Mouse (Mus musculus) neural tube, embryonic 15.5 days (tissue): ENCODE results near the gene Suz12. TPM values are rescaled to one million over a fixed set of nuclear protein-coding genes. Genes with fewer than 3 reads are reported as not detected.

ENCODE experiments used
- ATAC-seq: fragments of 200-750 bp; cut with Nextera tagmentation; 2 replicates; pipeline ENCODE4 v1.8.0; 2017; ENCODE audit warnings: mild to moderate bottlenecking, moderate TSS enrichment, moderate library complexity; ENCODE audit not compliant: low FRiP score
- H3K27ac ChIP-seq: fragments of 300-500 bp; sonication (generic); replicated peaks from 2 replicates; pipeline ENCODE4 v1.5.1; 2015; ENCODE audit warnings: mild to moderate bottlenecking, inconsistent platforms
- H3K27me3 ChIP-seq: fragments of 300-500 bp; sonication (generic); replicated peaks from 2 replicates; pipeline ENCODE4 v1.6.1; 2015; ENCODE audit warnings: inconsistent platforms
- H3K36me3 ChIP-seq: fragments of 300-500 bp; sonication (generic); 2 replicates; pipeline ENCODE4 v1.6.1; 2015; ENCODE audit warnings: inconsistent platforms
- H3K4me1 ChIP-seq: fragments of 300-500 bp; sonication (generic); 2 replicates; pipeline ENCODE4 v1.6.1; 2015; ENCODE audit warnings: inconsistent platforms
- H3K4me2 ChIP-seq: fragments of 300-500 bp; sonication (generic); 2 replicates; pipeline ENCODE4 v1.6.1; 2015; ENCODE audit warnings: inconsistent platforms, mild to moderate bottlenecking, moderate library complexity
- H3K4me3 ChIP-seq: fragments of 300-500 bp; sonication (generic); replicated peaks from 2 replicates; pipeline ENCODE4 v1.5.1; 2015; ENCODE audit warnings: mild to moderate bottlenecking, inconsistent platforms
- H3K9ac ChIP-seq: fragments of 300-500 bp; sonication (generic); replicated peaks from 2 replicates; pipeline ENCODE4 v1.6.1; 2015; ENCODE audit warnings: mild to moderate bottlenecking, inconsistent platforms
- H3K9me3 ChIP-seq: fragments of 300-500 bp; sonication (generic); replicated peaks from 2 replicates; pipeline ENCODE4 v1.6.1; 2016; ENCODE audit warnings: inconsistent platforms
- WGBS: fragments of 180-500 bp; shearing (Covaris S2); methylation state at CpG from one replicate; pipeline ENCODE4 v1.1.7; 2015; ENCODE audit warnings: mixed read lengths; 5-methylcytosine and 5-hydroxymethylcytosine counted together
- polyA plus RNA-seq: library from polyadenylated mRNA; unstranded; fragments of >200 nt; fragmentation: Nextera tagmentation; extraction: Ambion mirVana; gene quantifications from 2 replicates; pipeline ENCODE4 v1.2.1, GENCODE M21; 2015

Suz12 gene
- polyA plus RNA-seq: 11.1 and 13.8 TPM in 2 replicates

DNA sequence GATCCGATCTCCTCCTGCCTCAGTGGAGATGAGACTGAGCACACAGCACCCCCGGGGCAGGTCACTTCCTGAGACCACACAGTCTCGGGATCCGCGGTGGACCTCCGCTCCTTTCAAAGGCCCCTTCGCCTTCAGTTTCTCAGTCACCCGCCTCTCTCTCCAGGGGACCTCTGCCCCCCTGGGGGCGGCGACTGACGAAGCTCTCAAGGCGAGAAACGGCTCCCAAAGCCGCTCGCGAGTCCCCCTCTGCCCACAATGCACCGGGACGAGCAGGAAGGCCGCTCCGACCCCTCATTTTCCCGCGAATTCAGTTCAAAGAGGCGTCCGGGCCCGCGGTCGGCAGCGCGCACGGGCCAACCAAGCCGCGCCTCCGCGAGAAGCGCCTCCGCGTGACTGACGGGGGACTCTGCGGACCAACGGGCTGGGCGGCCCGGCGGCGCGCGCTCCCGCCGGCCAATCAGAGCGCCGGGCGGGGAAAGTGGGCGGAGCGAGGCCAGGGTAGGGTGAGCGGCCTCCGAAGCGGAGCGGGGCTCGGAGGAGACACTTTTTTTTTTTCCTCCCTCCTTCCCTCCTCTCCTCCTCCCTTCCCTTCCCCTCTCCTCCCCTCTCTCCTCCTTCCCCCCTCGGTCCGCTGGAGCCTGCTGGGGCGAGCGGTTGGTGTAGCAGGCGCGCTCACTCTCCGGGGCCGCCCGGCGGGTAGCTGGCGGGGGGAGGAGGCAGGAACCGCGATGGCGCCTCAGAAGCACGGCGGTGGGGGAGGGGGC, at the start of gene Suz12:
Gene Suz12 (plus strand): TSS at position 515 of the 764 bp plus-strand sequence.
- Histone ChIP-seq H3K4me1 (peaks cover 7% of the 10 kb centered on the region), H3K9ac (peak within 1 kb of the TSS; percentile 88), H3K27me3 (no peaks in the 10 kb centered on the region), H3K9me3 (no peaks in the 10 kb centered on the region), H3K4me3 (peak within 1 kb of the TSS; percentile 80), H3K27ac (peak within 1 kb of the TSS; percentile 98), H3K4me2 (peak within 1 kb of the TSS; percentile 93), H3K36me3 (no peaks in the 10 kb centered on the region)
- peak; percentile 98 for ATAC-seq
- under 1% methylated on average over 53 of the region's 74 CpGs for WGBS

DNA sequence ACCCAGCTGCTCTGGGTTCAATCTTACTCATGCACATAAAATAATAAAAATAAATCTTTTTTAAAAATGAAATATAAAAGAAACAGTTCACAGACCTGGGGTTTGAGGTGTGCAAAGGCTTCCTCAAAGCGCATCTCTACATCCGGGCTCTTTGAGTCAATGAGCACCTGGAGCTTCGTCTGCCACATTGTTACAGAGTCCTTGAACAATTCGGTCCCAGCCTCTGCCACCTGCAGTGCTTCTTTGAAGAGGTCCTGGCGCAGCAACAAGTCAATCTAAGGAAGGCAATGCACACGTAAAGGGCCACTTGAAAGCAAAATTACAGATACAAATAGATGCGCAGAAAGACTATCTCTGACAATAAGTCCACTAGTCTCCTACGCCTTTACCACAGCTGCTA, 49.8 kb upstream of the Suz12 start:
- no peaks in the 10 kb centered on the region for H3K4me1 ChIP-seq
- H3K4me2 ChIP-seq: no peak overlapping the region
- H3K9ac ChIP-seq: no peak overlapping the region
- 89% methylated on average over 8 of the region's 8 CpGs for WGBS
- no peak overlapping the region for H3K4me3 ChIP-seq
- H3K27ac ChIP-seq: no peak overlapping the region
- no peaks in the 10 kb centered on the region for H3K9me3 ChIP-seq
- peaks cover 73% of the 10 kb centered on the region for H3K36me3 ChIP-seq
- H3K27me3 ChIP-seq: no peaks in the 10 kb centered on the region
- no peak for ATAC-seq

GRCm38 (mm10) chr11:79943601-79944000, 49.3 kb upstream of the Suz12 start:
- H3K4me2 ChIP-seq: no peak overlapping the region
- no peaks in the 10 kb centered on the region for H3K9me3 ChIP-seq
- H3K4me3 ChIP-seq: no peak overlapping the region
- H3K4me1 ChIP-seq: no peaks in the 10 kb centered on the region
- no peaks in the 10 kb centered on the region for H3K27me3 ChIP-seq
- H3K36me3 ChIP-seq: peaks cover 74% of the 10 kb centered on the region
- no peak for ATAC-seq
- 95% methylated on average over 7 of the region's 7 CpGs for WGBS
- H3K27ac ChIP-seq: no peak overlapping the region
- H3K9ac ChIP-seq: no peak overlapping the region

GRCm38 (mm10) chr11:79947265-79947664, 45.6 kb upstream of the Suz12 start:
- WGBS: 90% methylated on average over 3 of the region's 3 CpGs

GRCm38 (mm10) chr11:79961346-79962124, 31.4 kb upstream of the Suz12 start:
- Histone ChIP-seq H3K27ac (peak overlapping the region; percentile 60; the same call in 1 of the 2 replicates), H3K4me3 (peak overlapping the region; percentile 82)

More at GRCm38 (mm10) chr11:79947265-79947664, 45.6 kb upstream of the Suz12 start:
- H3K4me2 ChIP-seq: no peak overlapping the region
- no peaks in the 10 kb centered on the region for H3K4me1 ChIP-seq
- peaks cover 71% of the 10 kb centered on the region for H3K36me3 ChIP-seq
- ATAC-seq: no peak
- no peaks in the 10 kb centered on the region for H3K27me3 ChIP-seq
- H3K4me3 ChIP-seq: no peak overlapping the region
- H3K9me3 ChIP-seq: no peaks in the 10 kb centered on the region
- no peak overlapping the region for H3K27ac ChIP-seq
- no peak overlapping the region for H3K9ac ChIP-seq

DNA sequence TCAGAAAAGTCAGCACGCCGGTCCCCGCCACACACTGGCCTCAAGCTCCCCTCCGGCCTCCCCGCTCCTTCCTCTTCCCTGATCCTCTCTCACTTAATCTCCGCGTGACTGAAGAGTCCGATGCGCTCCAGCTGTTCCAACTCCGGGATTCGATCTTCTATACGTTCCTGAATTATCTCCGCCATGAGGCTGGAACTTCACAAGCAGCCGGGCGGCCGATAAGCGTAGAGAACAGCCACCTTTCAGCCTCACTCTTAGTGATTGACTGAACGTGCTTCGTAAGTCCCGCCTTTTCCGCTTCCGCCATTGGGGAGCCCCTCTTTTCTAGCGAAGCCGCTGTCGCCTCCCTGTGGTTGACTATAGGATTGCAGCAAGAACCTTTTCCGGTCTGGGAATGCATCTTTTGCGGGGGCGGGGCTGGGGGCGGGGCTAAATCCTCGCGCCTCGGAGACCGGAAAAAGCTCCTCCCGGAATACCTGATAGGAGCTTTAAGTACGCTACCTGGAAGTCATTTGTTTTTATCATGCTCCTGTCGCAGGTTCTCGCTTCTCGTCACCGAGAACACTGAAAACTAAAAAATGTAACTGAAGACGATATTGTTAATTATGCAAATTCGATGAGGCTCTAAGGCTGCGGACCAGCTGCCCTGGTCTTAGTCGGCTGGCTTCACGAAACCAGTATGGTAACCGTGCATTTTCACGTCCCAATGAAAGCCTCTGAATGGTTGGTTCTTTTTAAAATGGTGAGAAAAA, 30.6 kb upstream of the Suz12 start, which contains the start of gene Utp6:
Gene Utp6 (minus strand): TSS at position 266 of the 752 bp plus-strand sequence.
- peaks cover 13% of the 10 kb centered on the region for H3K4me1 ChIP-seq
- under 1% methylated on average over 46 of the region's 46 CpGs for WGBS
- H3K4me3 ChIP-seq: peak within 1 kb of the TSS; percentile 82
- H3K9ac ChIP-seq: peak within 1 kb of the TSS; percentile 70
- peak within 1 kb of the TSS; percentile 78 for H3K4me2 ChIP-seq
- ATAC-seq: peak; percentile 95
- peaks cover 18% of the 10 kb centered on the region for H3K36me3 ChIP-seq
- no peaks in the 10 kb centered on the region for H3K9me3 ChIP-seq
- no peaks in the 10 kb centered on the region for H3K27me3 ChIP-seq
- peak within 1 kb of the TSS; percentile 69 for H3K27ac ChIP-seq

More at GRCm38 (mm10) chr11:79961346-79962124, 31.4 kb upstream of the Suz12 start:
- Histone ChIP-seq H3K9ac (peak overlapping the region; percentile 70), H3K27me3 (no peaks in the 10 kb centered on the region), H3K9me3 (no peaks in the 10 kb centered on the region), H3K4me1 (peaks cover 13% of the 10 kb centered on the region), H3K36me3 (peaks cover 25% of the 10 kb centered on the region), H3K4me2 (peak overlapping the region; percentile 78)
- 8% methylated on average over 27 of the region's 27 CpGs for WGBS
- peak; percentile 34; the same call in 1 of the 2 replicates for ATAC-seq

- WGBS: 6% methylated on average over 9 of the region's 9 CpGs
- ATAC-seq: no peak
- peaks cover 13% of the 10 kb centered on the region for H3K4me1 ChIP-seq
- no peaks in the 10 kb centered on the region for H3K9me3 ChIP-seq
- H3K27ac ChIP-seq: peak overlapping the region; percentile 69
- no peaks in the 10 kb centered on the region for H3K27me3 ChIP-seq
- H3K4me3 ChIP-seq: peak overlapping the region; percentile 82
- peak overlapping the region; percentile 55 for H3K9ac ChIP-seq
- peaks cover 13% of the 10 kb centered on the region for H3K36me3 ChIP-seq
- H3K4me2 ChIP-seq: peak overlapping the region; percentile 78
Measured at GRCm38 (mm10) chr11:79962877-79963183, 30.1 kb upstream of the Suz12 start.

- peaks cover 13% of the 10 kb centered on the region for H3K4me1 ChIP-seq
- WGBS: 52% methylated on average over 8 of the region's 8 CpGs
- H3K27me3 ChIP-seq: no peaks in the 10 kb centered on the region
- H3K27ac ChIP-seq: no peak overlapping the region
- peak overlapping the region; percentile 78 for H3K4me2 ChIP-seq
- H3K4me3 ChIP-seq: 0 out of 2 replicates have a peak overlapping the region, but pooled peaks have one; percentile 6
- ATAC-seq: no peak
- H3K9me3 ChIP-seq: no peaks in the 10 kb centered on the region
- H3K9ac ChIP-seq: no peak overlapping the region
- peaks cover 7% of the 10 kb centered on the region for H3K36me3 ChIP-seq
Measured at GRCm38 (mm10) chr11:79963212-79963974, 29.5 kb upstream of the Suz12 start.

- Histone ChIP-seq H3K9ac (no peak overlapping the region), H3K36me3 (no peaks in the 10 kb centered on the region), H3K27me3 (no peaks in the 10 kb centered on the region), H3K27ac (no peak overlapping the region), H3K9me3 (no peaks in the 10 kb centered on the region), H3K4me2 (no peak overlapping the region), H3K4me1 (peaks cover 12% of the 10 kb centered on the region), H3K4me3 (no peak overlapping the region)
- WGBS: 41% methylated on average over 8 of the region's 8 CpGs
- ATAC-seq: no peak
Measured at GRCm38 (mm10) chr11:79965896-79966295, 27.0 kb upstream of the Suz12 start.

DNA sequence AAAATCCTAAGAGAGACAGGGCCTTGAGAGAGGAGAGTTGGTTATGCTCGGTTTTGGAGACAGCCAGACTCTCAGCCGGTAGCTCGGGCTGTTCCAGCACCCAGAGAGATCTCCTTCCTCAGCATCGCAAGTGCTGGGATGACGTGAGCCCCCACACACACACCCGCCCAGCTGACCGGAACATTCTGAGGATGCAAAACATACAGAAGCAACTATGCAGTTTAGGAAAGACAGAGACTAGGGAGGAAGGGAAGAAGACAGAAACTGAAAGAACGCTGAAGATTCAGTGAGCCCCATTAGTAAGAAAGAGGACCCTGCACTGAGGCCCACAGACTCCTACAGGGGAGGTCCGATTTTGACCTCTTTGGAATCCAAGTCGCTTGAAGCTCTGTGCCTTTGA, 25.2 kb upstream of the Suz12 start:
- no peak overlapping the region for H3K9ac ChIP-seq
- H3K4me1 ChIP-seq: 0 out of 2 replicates have a peak, but pooled peaks cover 4% of the 10 kb centered on the region
- H3K27me3 ChIP-seq: peaks cover 5% of the 10 kb centered on the region
- H3K4me2 ChIP-seq: no peak overlapping the region
- WGBS: 82% methylated on average over 10 of the region's 10 CpGs
- H3K9me3 ChIP-seq: no peaks in the 10 kb centered on the region
- no peak overlapping the region for H3K27ac ChIP-seq
- no peak for ATAC-seq
- H3K36me3 ChIP-seq: no peaks in the 10 kb centered on the region
- no peak overlapping the region for H3K4me3 ChIP-seq

- no peak for ATAC-seq
- Histone ChIP-seq H3K4me1 (peaks cover 18% of the 10 kb centered on the region), H3K9me3 (no peaks in the 10 kb centered on the region), H3K9ac (no peak overlapping the region), H3K4me3 (peak overlapping the region; percentile 50), H3K36me3 (no peaks in the 10 kb centered on the region), H3K27me3 (peaks cover 15% of the 10 kb centered on the region), H3K4me2 (peak overlapping the region; percentile 90), H3K27ac (no peak overlapping the region)
- WGBS: 11% methylated on average over 8 of the region's 8 CpGs
Measured at GRCm38 (mm10) chr11:79973133-79973532, 19.8 kb upstream of the Suz12 start.
